In genomic region chr4:129563718-129564117, GRCm38 (mm10) we compare ENCODE assay signal across 16 mouse cellular contexts. TPM values are rescaled to one million over a fixed set of nuclear protein-coding genes. Genes with fewer than 3 reads are reported as not detected.
A peak's percentile ranks its signal among the peaks of the same experiment; 100 is the strongest.
DNase-seq lines count a peak whose midpoint lies in the region; ATAC-seq and TF ChIP-seq lines count a peak whose summit lies in the region.
"Had no signal": no experiment of that assay in that cellular context is flagged by ENCODE, and none has a peak within 500 bp of the region (broad histone marks: within the 10 kb centered on the region; RNA-seq: fewer than 3 reads in every experiment).

No protein-coding gene starts in this region.

- no peak for DNase-seq in kidney, adult 18-20 months
- DNase-seq in thymus, adult 2 months, result no peak
- DNase-seq in thymus, postnatal 36 days, result no peak
- peak; percentile 77 for DNase-seq in limb, embryonic 11.5 days (ENCODE audit: low spot score)
- no peak for DNase-seq in testis, postnatal 10 days (ENCODE audit: low spot score)
- DNase-seq in layer of hippocampus, adult 9-11 months, result no peak
- no peak for DNase-seq in forebrain, embryonic 14.5 days (ENCODE audit: low spot score)
- DNase-seq: cerebellum, adult 18-20 months; heart, adult 11 months; midbrain, embryonic 14.5 days had no signal

- no peak overlapping the region for H3K4me3 ChIP-seq in kidney, embryonic 14.5 days (ENCODE audit: low read length)
- H3K4me3 ChIP-seq in thymus, adult 2 months (ENCODE audit: control insufficient read depth, insufficient read depth, low read length), result no peak overlapping the region
- H3K4me3 ChIP-seq in limb, embryonic 11.5 days (ENCODE audit: low read depth, low read length), result no peak overlapping the region
- H3K4me3 ChIP-seq in forebrain, embryonic 14.5 days (ENCODE audit: low read depth, low read length), result no peak overlapping the region
- H3K4me3 ChIP-seq: embryonic facial prominence, embryonic 13.5 days; lung, embryonic 15.5 days had no signal

- no peak overlapping the region for H3K4me2 ChIP-seq in kidney, embryonic 14.5 days (replicated peaks; ENCODE audit: low read depth, low read length)
- H3K4me2 ChIP-seq in limb, embryonic 11.5 days (ENCODE audit: low read depth, severe bottlenecking), result no peak overlapping the region
- H3K4me2 ChIP-seq in forebrain, embryonic 14.5 days (ENCODE audit: low read length), result no peak overlapping the region
- H3K4me2 ChIP-seq: embryonic facial prominence, embryonic 13.5 days; lung, embryonic 15.5 days had no signal

- H3K27ac ChIP-seq in kidney, embryonic 14.5 days (ENCODE audit: low read depth, low read length), result peak overlapping the region; percentile 6; the same call in 1 of the 2 replicates
- 0 out of 2 replicates have a peak overlapping the region, but pooled peaks have one; percentile 9 for H3K27ac ChIP-seq in thymus, adult 2 months (ENCODE audit: control insufficient read depth, insufficient read depth, low read length)
- H3K27ac ChIP-seq in limb, embryonic 11.5 days (replicated peaks; ENCODE audit: low read depth, low read length), result 0 out of 2 replicates have a peak overlapping the region, but pooled peaks have one; percentile 38
- H3K27ac ChIP-seq in forebrain, embryonic 14.5 days (ENCODE audit: low read depth, low read length), result no peak overlapping the region
- H3K27ac ChIP-seq: embryonic facial prominence, embryonic 13.5 days; lung, embryonic 15.5 days had no signal

- no peaks in the 10 kb centered on the region for H3K27me3 ChIP-seq in kidney, embryonic 14.5 days (ENCODE audit: control insufficient read depth, insufficient read depth, low read length)
- H3K27me3 ChIP-seq in thymus, adult 2 months (ENCODE audit: control insufficient read depth, insufficient read depth, low read length), result no peaks in the 10 kb centered on the region
- no peaks in the 10 kb centered on the region for H3K27me3 ChIP-seq in limb, embryonic 11.5 days (ENCODE audit: control insufficient read depth, insufficient read depth, low read length)
- no peaks in the 10 kb centered on the region for H3K27me3 ChIP-seq in forebrain, embryonic 14.5 days (replicated peaks; ENCODE audit: control insufficient read depth, insufficient read depth, low read length)
- H3K27me3 ChIP-seq: embryonic facial prominence, embryonic 13.5 days; lung, embryonic 15.5 days had no signal

- no peak for TF ChIP-seq CTCF in thymus, adult 2 months (IDR thresholded peaks at IDR 0.05; ENCODE audit: borderline replicate concordance, control insufficient read depth, extremely low read depth, insufficient read depth, low read length, poor library complexity)

- H3K9ac ChIP-seq in kidney, embryonic 14.5 days (ENCODE audit: low read depth, low read length), result no peak overlapping the region
- H3K9ac ChIP-seq in limb, embryonic 11.5 days (ENCODE audit: low read length), result no peak overlapping the region
- no peak overlapping the region for H3K9ac ChIP-seq in forebrain, embryonic 14.5 days (ENCODE audit: low read length)
- H3K9ac ChIP-seq: embryonic facial prominence, embryonic 13.5 days; lung, embryonic 15.5 days had no signal

- H3K9me3 ChIP-seq in kidney, embryonic 14.5 days (ENCODE audit: control insufficient read depth, low read length), result no peaks in the 10 kb centered on the region
- H3K9me3 ChIP-seq in limb, embryonic 11.5 days (ENCODE audit: control insufficient read depth, low read length), result no peaks in the 10 kb centered on the region
- H3K9me3 ChIP-seq in forebrain, embryonic 14.5 days (replicated peaks; ENCODE audit: control insufficient read depth, low read length), result no peaks in the 10 kb centered on the region
- H3K9me3 ChIP-seq: embryonic facial prominence, embryonic 13.5 days; G1E; lung, embryonic 15.5 days had no signal

- no peaks in the 10 kb centered on the region for H3K36me3 ChIP-seq in kidney, embryonic 14.5 days (ENCODE audit: control insufficient read depth, insufficient read depth, low read length)
- peaks cover 25% of the 10 kb centered on the region for H3K36me3 ChIP-seq in thymus, adult 2 months (ENCODE audit: control insufficient read depth, insufficient read depth, low read length)
- H3K36me3 ChIP-seq in limb, embryonic 11.5 days (ENCODE audit: control insufficient read depth, insufficient read depth, low read length), result no peaks in the 10 kb centered on the region
- H3K36me3 ChIP-seq in forebrain, embryonic 14.5 days (ENCODE audit: control insufficient read depth, insufficient read depth, low read length), result no peaks in the 10 kb centered on the region
- H3K36me3 ChIP-seq: embryonic facial prominence, embryonic 13.5 days; G1E; lung, embryonic 15.5 days had no signal

- ATAC-seq in kidney, embryonic 14.5 days (ENCODE audit: low FRiP score, low TSS enrichment), result peak; percentile 91
- peak; percentile 31; the same call in 1 of the 2 replicates for ATAC-seq in limb, embryonic 11.5 days (ENCODE audit: insufficient number of reproducible peaks, low FRiP score, low TSS enrichment, low read depth)
- no peak for ATAC-seq in forebrain, embryonic 14.5 days
- ATAC-seq: activated CD4-positive, CD25-positive, alpha-beta regulatory T cell, adult 4 months had no signal

- H3K4me1 ChIP-seq in kidney, embryonic 14.5 days (ENCODE audit: control insufficient read depth, insufficient read depth, low read length), result peaks cover 7% of the 10 kb centered on the region; the same call in 1 of the 2 replicates
- peaks cover 53% of the 10 kb centered on the region for H3K4me1 ChIP-seq in thymus, adult 2 months (replicated peaks; ENCODE audit: control insufficient read depth, insufficient read depth, low read length)
- peaks cover 10% of the 10 kb centered on the region for H3K4me1 ChIP-seq in limb, embryonic 11.5 days (ENCODE audit: control insufficient read depth, insufficient read depth, low read length)
- no peaks in the 10 kb centered on the region for H3K4me1 ChIP-seq in forebrain, embryonic 14.5 days (ENCODE audit: control insufficient read depth, insufficient read depth, low read length)
- H3K4me1 ChIP-seq: embryonic facial prominence, embryonic 13.5 days; lung, embryonic 15.5 days had no signal

- TF ChIP-seq POLR2A in thymus, adult 2 months (IDR thresholded peaks at IDR 0.05; ENCODE audit: control insufficient read depth, extremely low read depth, insufficient read depth, low read length, poor library complexity), result no peak

- WGBS in kidney, embryonic 14.5 days, result 12% methylated on average over 8 of the region's 8 CpGs
- WGBS in thymus, adult 2 months, result 92% methylated on average over 8 of the region's 8 CpGs
- WGBS in limb, embryonic 11.5 days, result 14% methylated on average over 8 of the region's 8 CpGs
- WGBS in forebrain, embryonic 14.5 days, result 82% methylated on average over 8 of the region's 8 CpGs

RNA-seq across cellular contexts. Expression of gene Lck, which starts 9.7 kb away (rescaled TPM):
- polyA plus RNA-seq in kidney, embryonic 14.5 days (2014; fragmentation: Nextera tagmentation; extraction: Ambion mirVana), result 11.4 and 14.1 TPM in 2 replicates
- polyA plus RNA-seq in thymus, adult 2 months (2012; rRNA removed), result 1,584 and 1,845 TPM in 2 replicates
- polyA plus RNA-seq in limb, embryonic 11.5 days (2014; fragmentation: Nextera tagmentation; extraction: Ambion mirVana), result 10.7 and 12.1 TPM in 2 replicates
- 8.2 and 9.0 TPM in 2 replicates for polyA plus RNA-seq in forebrain, embryonic 14.5 days (2014; fragmentation: Nextera tagmentation; extraction: Ambion mirVana)

RNA-seq across cellular contexts. Expression of gene Fam167b, which starts 14.6 kb away (rescaled TPM):
- polyA plus RNA-seq in kidney, embryonic 14.5 days (2014; fragmentation: Nextera tagmentation; extraction: Ambion mirVana), result 17.7 and 19.7 TPM in 2 replicates
- 2.6 and 3.0 TPM in 2 replicates for polyA plus RNA-seq in thymus, adult 2 months (2012; rRNA removed)
- 3.5 and 4.3 TPM in 2 replicates for polyA plus RNA-seq in limb, embryonic 11.5 days (2014; fragmentation: Nextera tagmentation; extraction: Ambion mirVana)
- not detected in 2 replicates for polyA plus RNA-seq in forebrain, embryonic 14.5 days (2014; fragmentation: Nextera tagmentation; extraction: Ambion mirVana)
- polyA plus RNA-seq: G1E; neural tube, embryonic 14.5 days had no signal

RNA-seq across cellular contexts. Expression of gene Hdac1, which starts 21.2 kb away (rescaled TPM):
- 245 and 265 TPM in 2 replicates for polyA plus RNA-seq in kidney, embryonic 14.5 days (2014; fragmentation: Nextera tagmentation; extraction: Ambion mirVana)
- polyA plus RNA-seq in thymus, adult 2 months (2012; rRNA removed), result 198 and 201 TPM in 2 replicates
- 299 and 309 TPM in 2 replicates for polyA plus RNA-seq in limb, embryonic 11.5 days (2014; fragmentation: Nextera tagmentation; extraction: Ambion mirVana)
- 132 and 154 TPM in 2 replicates for polyA plus RNA-seq in forebrain, embryonic 14.5 days (2014; fragmentation: Nextera tagmentation; extraction: Ambion mirVana)

RNA-seq across cellular contexts. Expression of gene Eif3i, which starts 36.7 kb away (rescaled TPM):
- polyA plus RNA-seq in kidney, embryonic 14.5 days (2014; fragmentation: Nextera tagmentation; extraction: Ambion mirVana), result 340 and 401 TPM in 2 replicates
- polyA plus RNA-seq in thymus, adult 2 months (2012; rRNA removed), result 331 and 350 TPM in 2 replicates
- polyA plus RNA-seq in limb, embryonic 11.5 days (2014; fragmentation: Nextera tagmentation; extraction: Ambion mirVana), result 296 and 317 TPM in 2 replicates
- polyA plus RNA-seq in forebrain, embryonic 14.5 days (2014; fragmentation: Nextera tagmentation; extraction: Ambion mirVana), result 259 and 316 TPM in 2 replicates

RNA-seq across cellular contexts. Expression of gene Tmem234, which starts 36.8 kb away (rescaled TPM):
- 213 and 219 TPM in 2 replicates for polyA plus RNA-seq in kidney, embryonic 14.5 days (2014; fragmentation: Nextera tagmentation; extraction: Ambion mirVana)
- polyA plus RNA-seq in thymus, adult 2 months (2012; rRNA removed), result 243 and 257 TPM in 2 replicates
- 202 and 207 TPM in 2 replicates for polyA plus RNA-seq in limb, embryonic 11.5 days (2014; fragmentation: Nextera tagmentation; extraction: Ambion mirVana)
- polyA plus RNA-seq in forebrain, embryonic 14.5 days (2014; fragmentation: Nextera tagmentation; extraction: Ambion mirVana), result 144 and 179 TPM in 2 replicates

Comparison
In these comparisons a context has a peak if more than half of its experiments do, and no peak if none do; other contexts are left out.
1. RNA of gene Lck, which starts 9.7 kb away (polyA plus RNA-seq): 1,584 to 1,845 TPM in thymus, adult 2 months; 11.4 to 14.1 TPM in kidney, embryonic 14.5 days, 10.7 to 12.1 TPM in limb, embryonic 11.5 days and 8.2 to 9.0 TPM in forebrain, embryonic 14.5 days; every median in the first group is over 100 times any median in the second.